Mouse (Mus musculus): ENCODE measurements around the gene Pcsk5.

DNA sequence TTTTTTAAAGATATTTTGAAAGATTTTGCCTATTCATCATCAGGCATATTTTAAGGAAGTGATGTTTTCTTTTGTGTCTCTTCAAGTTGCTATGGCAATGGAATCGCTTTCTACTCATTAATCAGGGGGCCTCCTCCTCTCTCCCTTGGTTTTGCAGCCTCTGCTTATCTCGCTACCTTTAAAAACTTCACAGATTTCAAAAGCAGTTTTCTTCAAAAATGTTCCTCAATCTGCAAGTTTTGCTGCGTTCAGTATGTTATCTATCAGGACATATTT, 347.6 kb downstream of the Pcsk5 start:
- TF ChIP-seq POLR2AphosphoS2 (IDR thresholded peaks at IDR 0.05; ENCODE audit: insufficient read length, low read depth) (no peak), MYOG (IDR thresholded peaks at IDR 0.05; ENCODE audit: control insufficient read depth in 1 of 3, insufficient read depth in 1 of 3, insufficient read length in 2 of 3, low read depth in 2 of 3) (no peak), USF1 (IDR thresholded peaks at IDR 0.05; ENCODE audit: low read depth) (no peak), MAX (IDR thresholded peaks at IDR 0.05; ENCODE audit: low read depth) (no peak)

Measured in myocyte (in vitro differentiated cells).